Mouse (Mus musculus) testis, adult 2 months (tissue): ENCODE data around the gene Ly75.

Experiments
- CTCF ChIP-seq: fragments of 200-500 bp; IDR thresholded peaks from 2 replicates; pipeline ENCODE4 v1.5.1; 2012; ENCODE audit warnings: low read depth, mild to moderate bottlenecking, inconsistent platforms, low read length, moderate library complexity; ENCODE audit not compliant: control insufficient read depth, insufficient read depth, insufficient replicate concordance
- POLR2A ChIP-seq: fragments of 200-500 bp; IDR thresholded peaks from 2 replicates; pipeline ENCODE4 v1.6.1; 2012; ENCODE audit warnings: low read depth, mild to moderate bottlenecking, inconsistent platforms, low read length, moderate library complexity; ENCODE audit not compliant: control insufficient read depth

- no peak for TF ChIP-seq CTCF
- no peak for TF ChIP-seq POLR2A
Observed at GRCm38 (mm10) chr2:60299323-60299722, 83.8 kb downstream of the Ly75 start.
